Mouse (Mus musculus) MEL (cell line): Measurements from ENCODE around the gene Pid1. TPM values are rescaled to one million over a fixed set of nuclear protein-coding genes. Genes with fewer than 3 reads are reported as not detected.

Source experiments
- DNase-seq: peaks from one replicate; pipeline ENCODE4 v3.0.0; 2011; ENCODE audit warnings: low read depth, low spot score
- H3K27ac ChIP-seq: 2 replicates; pipeline ENCODE4 v1.5.1; 2012; ENCODE audit warnings: low read depth, mild to moderate bottlenecking, control low read depth, low read length, moderate library complexity; ENCODE audit not compliant: control insufficient read depth
- H3K27me3 ChIP-seq, 2 experiments: fragments of 150-350 bp in 1 of 2; sonication (generic) in 1 of 2; 2 replicates each; pipeline ENCODE4 v1.6.1; 2012; ENCODE audit warnings: low read length in 2 of 2, mild to moderate bottlenecking in 2 of 2, improper control_type of control experiment in 1 of 2, moderate library complexity in 1 of 2; ENCODE audit not compliant: insufficient read depth in 2 of 2, control insufficient read depth in 1 of 2
- H3K36me3 ChIP-seq, 2 experiments: 2 replicates each; pipeline ENCODE4 v1.6.1; 2012 to 2014; ENCODE audit warnings: low read length in 2 of 2, improper control_type of control experiment in 1 of 2, inconsistent platforms in 1 of 2, mild to moderate bottlenecking in 1 of 2; ENCODE audit not compliant: insufficient read depth in 2 of 2, control insufficient read depth in 1 of 2
- H3K4me1 ChIP-seq, 2 experiments: fragments of 150-350 bp in 1 of 2; sonication (generic) in 1 of 2; 2 replicates each; pipeline ENCODE4 v1.6.1; 2012; ENCODE audit warnings: low read length in 2 of 2, improper control_type of control experiment in 1 of 2, mild to moderate bottlenecking in 1 of 2; ENCODE audit not compliant: insufficient read depth in 2 of 2, control insufficient read depth in 1 of 2
- H3K4me3 ChIP-seq, 2 experiments: fragments of 150-350 bp in 1 of 2; sonication (generic) in 1 of 2; 2 replicates each; pipeline ENCODE4 v1.5.1; 2012; ENCODE audit warnings: low read depth in 2 of 2, low read length in 2 of 2, mild to moderate bottlenecking in 2 of 2, moderate library complexity in 2 of 2, control low read depth in 1 of 2, improper control_type of control experiment in 1 of 2; ENCODE audit not compliant: control insufficient read depth in 1 of 2, insufficient read depth in 1 of 2
- H3K79me2 ChIP-seq: 2 replicates; pipeline ENCODE4 v1.6.1; 2012; ENCODE audit warnings: mild to moderate bottlenecking, low read length, moderate library complexity; ENCODE audit not compliant: control insufficient read depth, poor library complexity, insufficient read depth
- H3K9ac ChIP-seq: 2 replicates; pipeline ENCODE4 v1.6.1; 2012; ENCODE audit warnings: low read depth, mild to moderate bottlenecking, control low read depth, low read length, moderate library complexity; ENCODE audit not compliant: control insufficient read depth, poor library complexity, severe bottlenecking
- H3K9me3 ChIP-seq: fragments of 150-350 bp; sonication (generic); replicated peaks from 2 replicates; pipeline ENCODE4 v1.6.1; 2012; ENCODE audit warnings: mild to moderate bottlenecking, low read length, improper control_type of control experiment, moderate library complexity; ENCODE audit not compliant: insufficient read depth
- BHLHE40 ChIP-seq: IDR thresholded peaks from 2 replicates; pipeline ENCODE4 v1.6.1; 2012; ENCODE audit warnings: low read depth, mild to moderate bottlenecking, inconsistent platforms, low read length, improper control_type of control experiment, borderline replicate concordance
- E2F4 ChIP-seq: IDR thresholded peaks from 2 replicates; pipeline ENCODE4 v1.6.1; 2011; ENCODE audit warnings: low read depth, low read length, improper control_type of control experiment, borderline replicate concordance
- ELF1 ChIP-seq: IDR thresholded peaks from 2 replicates; pipeline ENCODE4 v1.6.1; 2014; ENCODE audit warnings: low read depth, mild to moderate bottlenecking, inconsistent platforms, low read length, improper control_type of control experiment, moderate library complexity
- EP300 ChIP-seq, 2 experiments: IDR thresholded peaks; 2 replicates each; pipeline ENCODE4 v1.6.1; 2011; ENCODE audit warnings: improper control_type of control experiment in 2 of 2, low read length in 2 of 2, low read depth in 1 of 2, mild to moderate bottlenecking in 1 of 2
- HCFC1 ChIP-seq: IDR thresholded peaks from 2 replicates; pipeline ENCODE4 v1.6.1; 2012; ENCODE audit warnings: low read depth, mild to moderate bottlenecking, inconsistent platforms, low read length, improper control_type of control experiment, moderate library complexity
- MAFK ChIP-seq: IDR thresholded peaks from 2 replicates; pipeline ENCODE4 v1.6.1; 2011; ENCODE audit warnings: low read depth, mild to moderate bottlenecking, low read length, improper control_type of control experiment, borderline replicate concordance
- MYB ChIP-seq: IDR thresholded peaks from 2 replicates; pipeline ENCODE4 v1.6.1; 2011; ENCODE audit warnings: mild to moderate bottlenecking, low read depth, low read length, improper control_type of control experiment
- MYC ChIP-seq: IDR thresholded peaks from 2 replicates; pipeline ENCODE4 v1.6.1; 2011; ENCODE audit warnings: low read depth, mild to moderate bottlenecking, low read length, improper control_type of control experiment, moderate library complexity
- NELFE ChIP-seq: IDR thresholded peaks from 2 replicates; pipeline ENCODE4 v1.6.1; 2011; ENCODE audit warnings: low read depth, low read length, improper control_type of control experiment
- POLR2AphosphoS2 ChIP-seq: IDR thresholded peaks from 2 replicates; pipeline ENCODE4 v1.6.1; 2011; ENCODE audit warnings: low read length, improper control_type of control experiment
- RAD21 ChIP-seq: IDR thresholded peaks from 2 replicates; pipeline ENCODE4 v1.6.1; 2011; ENCODE audit warnings: mild to moderate bottlenecking, low read depth, low read length, improper control_type of control experiment
- RCOR1 ChIP-seq: IDR thresholded peaks from 2 replicates; pipeline ENCODE4 v1.6.1; 2012; ENCODE audit warnings: low read depth, mild to moderate bottlenecking, inconsistent platforms, low read length, improper control_type of control experiment
- TAL1 ChIP-seq: IDR thresholded peaks from 2 replicates; pipeline ENCODE4 v1.6.1; 2012; ENCODE audit warnings: mild to moderate bottlenecking, inconsistent platforms, low read length, moderate library complexity, mixed read lengths
- TBP ChIP-seq: IDR thresholded peaks from 2 replicates; pipeline ENCODE4 v1.8.0; 2011; ENCODE audit warnings: low read depth, low read length, improper control_type of control experiment
- UBTF ChIP-seq: IDR thresholded peaks from 2 replicates; pipeline ENCODE4 v1.6.1; 2012; ENCODE audit warnings: low read depth, mild to moderate bottlenecking, inconsistent platforms, low read length, improper control_type of control experiment, moderate library complexity, borderline replicate concordance; ENCODE audit not compliant: insufficient read depth
- USF1 ChIP-seq: IDR thresholded peaks from 2 replicates; pipeline ENCODE4 v1.6.1; 2014; ENCODE audit warnings: low read depth, mild to moderate bottlenecking, inconsistent platforms, low read length, improper control_type of control experiment, moderate library complexity
- USF2 ChIP-seq, 2 experiments: IDR thresholded peaks; 2 replicates each; pipeline ENCODE4 v1.6.1; 2011 to 2012; ENCODE audit warnings: improper control_type of control experiment in 2 of 2, low read length in 2 of 2, borderline replicate concordance in 1 of 2, inconsistent platforms in 1 of 2, low read depth in 1 of 2, mild to moderate bottlenecking in 1 of 2; ENCODE audit not compliant: insufficient read depth in 1 of 2
- ZKSCAN1 ChIP-seq: IDR thresholded peaks from 2 replicates; pipeline ENCODE4 v1.6.1; 2012; ENCODE audit warnings: low read depth, mild to moderate bottlenecking, inconsistent platforms, low read length, improper control_type of control experiment, moderate library complexity
- polyA plus RNA-seq, 2 experiments: library from polyadenylated mRNA; stranded (reverse) in 1 of 2; unstranded in 1 of 2; fragments of >175 nt in 1 of 2; fragments of >200 nt in 1 of 2; gene quantifications; 2 replicates each; pipeline versions ENCODE4 v1.2.1 to v1.2.4; 2012; ENCODE audit warnings: low replicate concordance in 2 of 2, low read depth in 1 of 2; ENCODE audit not compliant: insufficient read length in 2 of 2, insufficient read depth in 1 of 2, missing spikeins in 1 of 2
- total RNA-seq: library from RNA; depleted of rRNA; stranded (reverse); fragments of 300-350 nt; gene quantifications from 2 replicates; pipeline ENCODE4 v1.2.3, GENCODE M21; 2012

Gene Pid1
- total and polyA plus RNA-seq, 3 experiments = not detected

DNA sequence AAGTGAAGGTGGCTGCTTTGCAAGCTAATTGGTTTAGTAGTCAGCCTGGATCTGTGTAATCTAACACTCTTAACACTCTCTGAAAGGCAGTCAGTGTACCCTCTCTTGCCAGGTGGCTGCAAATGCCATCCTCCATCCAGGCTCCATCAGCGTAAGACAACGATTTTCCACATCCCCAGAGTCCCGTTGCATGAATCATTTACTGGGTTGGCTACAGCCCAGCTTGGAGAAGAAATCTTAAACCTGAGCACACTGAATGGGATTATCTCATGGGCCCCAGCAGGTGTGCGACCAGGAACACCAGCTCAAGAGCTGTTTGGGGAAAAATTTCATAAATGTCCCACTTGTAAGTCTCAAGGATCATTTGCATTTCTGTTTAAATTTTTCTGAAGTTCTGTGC, 23.6 kb upstream of the Pid1 start:
- no peaks in the 10 kb centered on the region; the same call in 1 of the 2 replicates for H3K9me3 ChIP-seq
- H3K27me3 ChIP-seq = no peaks in the 10 kb centered on the region; a peak in 1 of 4 replicates
- no peak overlapping the region for H3K9ac ChIP-seq

DNA sequence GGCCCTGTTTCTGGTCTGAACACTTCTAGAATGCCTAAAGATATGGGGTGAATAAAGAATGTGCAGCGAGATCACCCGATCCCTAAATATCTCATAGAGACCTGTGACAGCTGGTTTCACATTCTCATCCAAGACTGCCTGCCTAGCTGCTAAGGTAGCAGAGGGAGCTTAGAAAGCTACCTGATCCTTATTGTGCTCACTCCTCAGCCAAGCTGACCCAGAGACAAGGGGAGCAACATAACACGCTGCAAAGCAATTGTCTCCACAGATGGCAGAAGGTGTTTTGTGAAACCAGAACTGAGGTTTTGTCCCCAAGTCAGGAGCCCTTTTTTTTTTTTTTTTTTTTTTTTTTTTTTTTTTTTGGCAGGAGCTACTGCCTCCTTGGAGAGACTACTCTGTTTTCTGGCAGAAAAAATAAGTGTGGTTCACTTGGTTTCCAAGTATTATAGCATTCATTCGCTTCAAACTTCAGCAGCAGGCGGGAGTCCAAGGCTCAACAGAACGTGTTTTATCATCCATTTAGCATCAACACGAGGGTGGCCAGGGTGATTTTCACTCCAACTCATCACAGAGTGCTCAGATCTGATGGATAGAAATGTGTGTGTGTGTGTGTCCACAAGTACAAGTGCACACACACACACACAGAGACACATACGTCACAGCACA, 22.6 kb upstream of the Pid1 start:
- no peaks in the 10 kb centered on the region for H3K79me2 ChIP-seq
- TF ChIP-seq BHLHE40 = no peak
- TF ChIP-seq MYC = no peak
- no peak for TF ChIP-seq EP300 (IDR thresholded peaks at IDR 0.05; ENCODE audit: low read depth in 1 of 2, low read length in 2 of 2)
- TF ChIP-seq RCOR1 = no peak
- TF ChIP-seq, all 39 proteins: peak for 0
- H3K4me1 ChIP-seq = no peaks in the 10 kb centered on the region
- H3K36me3 ChIP-seq = no peaks in the 10 kb centered on the region
- no peak for DNase-seq
- no peaks in the 10 kb centered on the region; a peak in 1 of 4 replicates for H3K27me3 ChIP-seq
- no peak overlapping the region for H3K9ac ChIP-seq
- no peak overlapping the region for H3K27ac ChIP-seq
- H3K4me3 ChIP-seq = no peak overlapping the region
- no peaks in the 10 kb centered on the region; the same call in 1 of the 2 replicates for H3K9me3 ChIP-seq

More for the DNA sequence above, 23.6 kb upstream of the Pid1 start:
- Histone ChIP-seq H3K4me3 (no peak overlapping the region), H3K4me1 (no peaks in the 10 kb centered on the region), H3K36me3 (no peaks in the 10 kb centered on the region), H3K79me2 (no peaks in the 10 kb centered on the region), H3K27ac (no peak overlapping the region)
- TF ChIP-seq MAFK (no peak), POLR2AphosphoS2 (no peak), TBP (no peak), HCFC1 (no peak), ZKSCAN1 (no peak), BHLHE40 (no peak), NELFE (no peak), USF1 (no peak), TAL1 (no peak)
- DNase-seq = no peak

DNA sequence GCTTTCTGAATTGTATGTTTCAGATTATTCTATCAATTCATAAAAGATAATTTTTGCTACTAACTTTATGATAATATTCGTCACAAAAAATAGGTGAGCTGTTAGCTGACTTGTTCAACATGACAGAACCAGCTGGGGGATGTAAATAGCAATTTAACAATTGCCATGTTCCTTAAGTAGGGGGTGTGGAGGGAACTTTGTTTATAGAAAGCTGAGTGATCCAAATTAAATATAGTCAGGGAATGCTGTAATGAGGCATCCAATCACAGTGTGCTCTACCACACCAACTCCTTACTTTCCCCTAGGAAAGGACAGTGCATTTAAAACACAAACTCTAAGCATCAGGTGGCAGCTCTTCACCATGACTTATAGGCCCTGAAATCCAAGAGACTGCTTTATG, 18.7 kb upstream of the Pid1 start:
- H3K9me3 ChIP-seq = no peaks in the 10 kb centered on the region
- H3K4me1 ChIP-seq = no peaks in the 10 kb centered on the region
- TF ChIP-seq ELF1 (no peak), EP300 (IDR thresholded peaks at IDR 0.05; ENCODE audit: low read depth in 1 of 2, low read length in 2 of 2) (no peak), E2F4 (no peak), RAD21 (no peak), UBTF (no peak), MYB (no peak), HCFC1 (no peak), USF2 (IDR thresholded peaks at IDR 0.05; ENCODE audit: borderline replicate concordance in 1 of 2, insufficient read depth in 1 of 2, low read depth in 1 of 2, low read length in 2 of 2) (no peak)
- H3K27ac ChIP-seq = no peak overlapping the region
- no peaks in the 10 kb centered on the region for H3K36me3 ChIP-seq
- no peak overlapping the region for H3K4me3 ChIP-seq
- H3K9ac ChIP-seq = no peak overlapping the region
- no peaks in the 10 kb centered on the region for H3K27me3 ChIP-seq
- no peak for DNase-seq
- no peaks in the 10 kb centered on the region for H3K79me2 ChIP-seq
